Mouse (Mus musculus) heart, postnatal 0 days (tissue): ENCODE data around the gene Snx12.

Experiments used
- CTCF ChIP-seq: IDR thresholded peaks from 2 replicates; pipeline ENCODE4 v1.5.1; 2016; ENCODE audit warnings: antibody characterized with exemption, control low read depth, low read depth
- EP300 ChIP-seq: IDR thresholded peaks from 2 replicates; pipeline ENCODE4 v1.6.1; 2016; ENCODE audit warnings: antibody characterized with exemption, low read depth

DNA sequence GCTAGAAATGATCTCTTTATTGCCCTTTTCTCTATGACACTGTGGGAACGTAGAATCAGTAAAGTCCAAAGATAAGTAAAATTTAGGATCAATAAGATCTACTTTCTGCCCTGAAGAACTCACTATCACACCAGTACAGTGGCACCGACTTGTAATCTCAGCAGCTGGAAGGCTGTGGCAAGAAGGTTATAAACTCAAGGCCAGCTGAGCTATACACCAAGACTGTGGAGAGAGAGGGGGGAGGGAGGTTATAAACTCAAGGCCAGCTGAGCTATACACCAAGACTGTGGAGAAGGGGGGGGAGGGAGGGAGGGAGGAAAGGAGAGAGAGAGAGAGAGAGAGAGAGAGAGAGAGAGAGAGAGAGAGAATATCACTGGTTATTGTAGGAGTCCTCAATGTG, 53.9 kb downstream of the Snx12 start:
- TF ChIP-seq CTCF (no peak), EP300 (no peak)
